In genomic region chr11:94665281-94665680, GRCm38 (mm10) we compare ENCODE assay signal across 16 mouse cellular contexts. TPM values are rescaled to one million over a fixed set of nuclear protein-coding genes. Genes with fewer than 3 reads are reported as not detected.
"Had no signal": no experiment of that assay in that cellular context is flagged by ENCODE, and none has a peak within 500 bp of the region (broad histone marks: within the 10 kb centered on the region; RNA-seq: fewer than 3 reads in every experiment).

No protein-coding gene starts in this region.

- DNase-seq: layer of hippocampus, adult 9-11 months; layer of hippocampus, postnatal 36 days; lung, adult 18-20 months; right cerebral cortex, postnatal 14 days; thymus, adult 2 months; thymus, postnatal 36 days had no signal

RNA-seq across cellular contexts. Expression of gene Eme1, which starts 11.5 kb away (rescaled TPM):
- total RNA-seq: layer of hippocampus, postnatal 36 days had no signal

RNA-seq across cellular contexts. Expression of gene Gm11541, which starts 39.0 kb away (rescaled TPM):
- total RNA-seq: layer of hippocampus, adult 18-20 months; layer of hippocampus, postnatal 36 days; left cerebral cortex, adult 8-10 months; left cerebral cortex, postnatal 25 days; megakaryocyte-erythroid progenitor cell, adult 5-6 weeks had no signal
- polyA plus RNA-seq: inflammation-experienced regulatory T-cells, adult 6 months; liver, embryonic 14.5 days; midbrain, embryonic 12.5 days; midbrain, embryonic 16.5 days; spleen, adult 2 months; testis, adult 2 months; thymus, adult 2 months had no signal
